Mouse (Mus musculus) hindbrain, postnatal 0 days (tissue): ENCODE data around the gene Mybbp1a. TPM values are rescaled to one million over a fixed set of nuclear protein-coding genes. Genes with fewer than 3 reads are reported as not detected.

Source experiments
- ATAC-seq: fragments of 200-750 bp; cut with Nextera tagmentation; 2 replicates; pipeline ENCODE4 v1.8.0; 2017; ENCODE audit warnings: mild to moderate bottlenecking, moderate TSS enrichment, moderate library complexity
- DNase-seq: peaks from one replicate; pipeline ENCODE4 v3.0.0-alpha.2; 2015; ENCODE audit warnings: low spot score
- H3K27ac ChIP-seq: fragments of 300-500 bp; sonication (generic); 2 replicates; pipeline ENCODE4 v1.5.1; 2014; ENCODE audit warnings: mild to moderate bottlenecking
- H3K27me3 ChIP-seq: fragments of 300-500 bp; sonication (generic); 2 replicates; pipeline ENCODE4 v1.6.1; 2014; ENCODE audit warnings: low read length, mixed read lengths; ENCODE audit not compliant: insufficient read depth
- H3K36me3 ChIP-seq: fragments of 300-500 bp; sonication (generic); 2 replicates; pipeline ENCODE4 v1.6.1; 2014; ENCODE audit warnings: low read length, mixed read lengths; ENCODE audit not compliant: insufficient read depth
- H3K4me1 ChIP-seq: fragments of 300-500 bp; sonication (generic); 2 replicates; pipeline ENCODE4 v1.6.1; 2014; ENCODE audit warnings: antibody characterized with exemption, low read length, mixed read lengths; ENCODE audit not compliant: insufficient read depth
- H3K4me2 ChIP-seq: fragments of 300-500 bp; sonication (generic); 2 replicates; pipeline ENCODE4 v1.6.1; 2014; ENCODE audit warnings: low read depth, mild to moderate bottlenecking, low read length, moderate library complexity, mixed read lengths
- H3K4me3 ChIP-seq: fragments of 300-500 bp; sonication (generic); 2 replicates; pipeline ENCODE4 v1.5.1; 2014; ENCODE audit warnings: low read length
- H3K9ac ChIP-seq: fragments of 300-500 bp; sonication (generic); replicated peaks from 2 replicates; pipeline ENCODE4 v1.6.1; 2014; ENCODE audit warnings: mild to moderate bottlenecking, low read length, moderate library complexity, mixed read lengths
- H3K9me3 ChIP-seq: fragments of 300-500 bp; sonication (generic); 2 replicates; pipeline ENCODE4 v1.6.1; 2016; ENCODE audit warnings: low read length, mixed read lengths
- CTCF ChIP-seq: IDR thresholded peaks from 2 replicates; pipeline ENCODE4 v1.5.1; 2016; ENCODE audit warnings: antibody characterized with exemption, control low read depth, low read depth
- WGBS: fragments of 180-500 bp; shearing (Covaris S2); extraction: QIAGEN DNeasy Blood & Tissue Kit; methylation state at CpG from one replicate; pipeline ENCODE4 v1.1.7; 2014; 5-methylcytosine and 5-hydroxymethylcytosine counted together
- polyA plus RNA-seq: library from polyadenylated mRNA; unstranded; fragments of >200 nt; fragmentation: Nextera tagmentation; extraction: Ambion mirVana; gene quantifications from 2 replicates; pipeline ENCODE4 v1.2.1, GENCODE M21; 2015
- total RNA-seq: library from RNA; depleted of rRNA; stranded (reverse); fragments of >200 nt; gene quantifications from 2 replicates; pipeline ENCODE4 v1.2.3, GENCODE M21; 2014; rRNA removed

The Mybbp1a gene
- total and polyA plus RNA-seq, 2 experiments from 2014 or later, result 28.0 to 68.7 TPM

DNA sequence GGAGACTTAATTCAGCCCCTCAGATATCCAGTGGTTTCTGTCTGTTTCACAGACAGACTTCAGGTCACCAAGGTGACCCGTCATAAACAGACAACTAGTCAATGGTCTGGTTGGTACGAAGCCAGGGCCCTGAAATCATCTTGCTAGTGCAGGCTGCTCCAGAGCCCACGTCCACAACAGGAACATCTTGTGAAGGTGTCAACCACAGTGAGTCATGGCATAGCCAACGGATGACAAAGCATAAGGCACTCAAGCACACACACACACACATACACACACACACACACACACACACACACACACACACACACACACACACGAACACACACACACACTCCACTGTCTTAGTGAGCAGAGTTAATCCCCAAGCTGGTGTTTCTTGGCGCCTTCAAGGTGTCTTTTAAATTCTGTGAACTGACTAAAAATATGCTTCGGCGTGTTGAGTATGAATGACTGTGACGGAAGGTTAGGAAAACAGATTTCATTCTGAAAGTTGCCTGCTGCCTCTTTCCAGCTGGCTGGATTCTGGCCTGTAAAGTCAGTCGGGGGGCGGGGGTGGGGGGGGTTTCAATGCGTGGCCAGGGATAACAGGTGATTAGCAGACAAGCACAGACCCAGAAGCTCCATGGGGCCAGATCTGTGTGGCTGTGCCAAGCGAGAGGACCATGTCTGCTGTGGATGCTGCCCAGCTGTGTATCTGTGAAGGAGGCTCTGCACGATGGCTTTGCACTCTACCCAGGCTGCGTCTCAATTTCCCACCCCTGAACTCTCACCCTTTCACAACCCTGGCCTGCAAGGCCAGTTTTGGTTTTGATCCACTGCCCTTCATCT lies 50.2 kb downstream of the Mybbp1a start:
- no peak overlapping the region for H3K4me2 ChIP-seq
- no peak for DNase-seq
- H3K27me3 ChIP-seq, result no peaks in the 10 kb centered on the region
- no peaks in the 10 kb centered on the region for H3K9me3 ChIP-seq
- no peak for ATAC-seq
- H3K4me3 ChIP-seq, result no peak overlapping the region
- TF ChIP-seq CTCF, result no peak
- no peaks in the 10 kb centered on the region for H3K36me3 ChIP-seq
- WGBS, result 45% methylated on average over 15 of the region's 15 CpGs
- H3K4me1 ChIP-seq, result peaks cover 9% of the 10 kb centered on the region; the same call in 1 of the 2 replicates
- no peak overlapping the region for H3K27ac ChIP-seq
- no peak overlapping the region for H3K9ac ChIP-seq

DNA sequence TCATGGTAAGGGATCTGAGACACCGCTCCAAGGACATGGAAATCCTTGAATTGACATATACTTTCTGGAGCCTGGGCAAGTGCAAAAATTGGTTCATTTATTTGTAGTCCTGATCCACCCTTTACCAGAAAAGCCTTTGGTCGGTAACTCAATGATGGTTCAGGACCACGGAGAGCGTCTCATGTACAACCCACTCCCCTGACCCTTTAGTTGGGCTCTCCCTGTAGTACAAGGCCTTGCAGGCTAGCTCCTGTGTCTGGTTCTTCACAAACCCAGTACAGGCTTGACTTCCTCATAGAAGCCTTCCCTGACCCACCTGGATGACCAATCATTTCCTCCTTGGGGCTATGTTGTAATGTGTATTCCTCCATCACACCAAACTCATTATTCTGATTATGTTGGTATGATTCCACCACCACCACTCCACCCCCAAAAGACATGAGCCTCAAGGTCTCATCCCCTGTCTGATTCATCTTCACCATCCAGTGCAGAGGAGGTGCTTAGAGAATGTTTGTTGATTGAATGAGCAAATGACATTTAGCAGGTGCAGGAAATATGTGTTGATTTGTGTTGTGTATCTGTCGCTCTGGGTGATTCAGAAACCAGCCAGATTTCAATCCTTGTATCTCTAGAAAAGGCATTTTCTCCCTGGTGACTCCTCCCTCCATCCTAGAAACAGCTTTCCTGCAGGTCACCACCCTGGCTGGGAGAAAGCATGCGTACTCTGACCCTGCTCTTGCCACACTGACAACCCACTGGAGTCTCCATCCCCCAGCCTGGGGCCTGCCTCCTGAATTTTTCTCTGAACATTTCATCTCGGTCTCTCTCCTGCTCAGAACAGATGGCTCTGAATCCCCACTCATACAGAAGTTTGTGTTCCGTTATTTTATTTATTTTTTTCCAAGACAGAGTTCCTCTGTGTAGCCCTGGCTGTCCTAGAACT lies 53.2 kb downstream of the Mybbp1a start:
- WGBS, result 59% methylated on average over 8 of the region's 8 CpGs
- ATAC-seq, result no peak
- no peak for TF ChIP-seq CTCF
- no peaks in the 10 kb centered on the region for H3K27me3 ChIP-seq
- no peaks in the 10 kb centered on the region for H3K36me3 ChIP-seq
- no peak overlapping the region for H3K27ac ChIP-seq
- H3K4me1 ChIP-seq, result peaks cover 7% of the 10 kb centered on the region; the same call in 1 of the 2 replicates
- H3K4me2 ChIP-seq, result no peak overlapping the region
- H3K9me3 ChIP-seq, result no peaks in the 10 kb centered on the region
- no peak for DNase-seq
- no peak overlapping the region for H3K4me3 ChIP-seq
- H3K9ac ChIP-seq, result no peak overlapping the region

DNA sequence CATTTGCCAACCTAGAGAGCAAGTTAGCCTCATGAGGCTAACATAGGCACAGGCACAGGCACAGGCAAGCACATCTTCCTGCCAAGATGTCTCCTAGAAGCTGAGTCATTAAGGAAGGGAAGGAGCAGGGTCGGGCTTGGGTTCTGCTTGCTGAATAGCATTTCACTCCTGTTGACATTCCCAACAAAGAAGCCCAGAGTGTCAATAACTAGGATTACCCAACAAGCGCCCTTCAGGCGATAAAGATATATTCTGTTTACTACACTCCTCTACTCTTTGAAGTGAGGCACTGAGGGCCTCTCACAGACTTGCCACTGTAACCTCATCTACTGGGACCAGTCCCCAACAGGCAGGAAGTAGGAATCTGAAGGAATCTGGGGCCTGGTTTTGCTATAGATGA lies 54.9 kb downstream of the Mybbp1a start:
- TF ChIP-seq CTCF, result no peak
- Histone ChIP-seq H3K27ac (no peak overlapping the region), H3K4me1 (peaks cover 7% of the 10 kb centered on the region; the same call in 1 of the 2 replicates), H3K36me3 (no peaks in the 10 kb centered on the region), H3K27me3 (no peaks in the 10 kb centered on the region), H3K9ac (no peak overlapping the region), H3K4me3 (no peak overlapping the region), H3K9me3 (no peaks in the 10 kb centered on the region), H3K4me2 (no peak overlapping the region)
- WGBS, result 75% methylated on average over 3 of the region's 3 CpGs
- DNase-seq (no peak), ATAC-seq (no peak)

DNA sequence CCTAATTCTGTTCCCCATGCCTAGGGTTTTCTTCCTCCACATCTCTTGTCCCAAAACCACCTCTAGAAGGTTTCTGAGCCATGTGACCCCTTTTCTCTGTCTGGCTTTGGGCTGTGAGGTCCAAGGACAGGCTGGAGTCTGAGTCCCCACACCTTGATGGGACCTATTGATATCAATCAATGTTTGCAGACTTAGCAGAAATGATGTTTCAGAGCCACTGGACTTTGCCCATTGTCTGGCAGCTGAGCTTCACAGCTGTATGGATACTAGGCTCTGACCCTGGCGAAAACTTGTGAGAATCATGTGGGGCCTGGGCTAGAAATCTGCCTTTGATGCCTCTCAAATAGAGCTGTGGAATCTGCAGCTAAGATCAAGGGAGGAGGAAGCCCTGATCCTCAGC lies 55.6 kb downstream of the Mybbp1a start:
- H3K9me3 ChIP-seq, result no peaks in the 10 kb centered on the region
- H3K27ac ChIP-seq, result no peak overlapping the region
- H3K4me3 ChIP-seq, result no peak overlapping the region
- H3K36me3 ChIP-seq, result no peaks in the 10 kb centered on the region
- no peaks in the 10 kb centered on the region for H3K27me3 ChIP-seq
- no peak for ATAC-seq
- H3K4me1 ChIP-seq, result peaks cover 7% of the 10 kb centered on the region; the same call in 1 of the 2 replicates
- no peak for TF ChIP-seq CTCF
- H3K9ac ChIP-seq, result no peak overlapping the region
- DNase-seq, result no peak
- 77% methylated on average over 1 of the region's 1 CpGs for WGBS
- no peak overlapping the region for H3K4me2 ChIP-seq

DNA sequence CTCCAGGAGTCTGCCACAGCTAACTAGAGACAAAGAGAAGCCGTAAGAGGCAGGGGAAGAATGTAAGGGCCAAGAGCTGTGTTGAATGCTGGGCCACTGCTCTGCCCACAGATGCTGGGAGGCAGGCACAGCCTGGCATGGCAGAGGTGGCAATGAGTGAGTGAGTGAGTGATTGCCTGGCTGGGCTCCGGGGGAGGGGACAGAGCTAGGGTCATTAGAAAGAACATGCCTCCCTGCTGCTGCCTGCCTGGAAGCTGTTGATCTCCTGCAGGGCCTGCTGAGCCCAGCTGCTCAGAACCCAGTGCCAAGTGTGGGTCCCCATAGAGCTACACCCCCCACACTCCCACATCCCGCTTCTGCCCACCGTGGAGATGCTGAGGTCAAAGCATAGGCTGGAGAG lies 56.2 kb downstream of the Mybbp1a start:
- WGBS, result 18% methylated on average over 4 of the region's 4 CpGs

DNA sequence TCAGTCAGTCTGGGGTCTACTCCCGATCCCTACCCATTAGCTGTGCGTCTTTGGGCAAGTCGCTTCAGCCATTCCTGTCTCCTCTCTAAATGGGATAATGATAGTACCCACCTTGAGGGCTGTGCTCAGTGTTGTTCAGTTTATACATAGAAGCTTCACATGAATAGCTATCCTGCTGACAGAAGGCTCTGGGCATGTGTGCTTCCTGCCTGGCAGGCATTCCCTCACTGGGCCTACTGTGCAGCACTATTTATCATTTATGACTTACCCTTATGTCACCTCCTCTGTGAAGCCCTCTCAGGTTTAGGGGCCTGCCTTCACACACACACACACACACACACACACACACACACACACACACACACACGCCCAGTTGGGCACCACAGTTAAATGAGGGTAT lies 59.0 kb downstream of the Mybbp1a start:
- Histone ChIP-seq H3K4me3 (no peak overlapping the region), H3K4me1 (peaks cover 7% of the 10 kb centered on the region; the same call in 1 of the 2 replicates), H3K27ac (no peak overlapping the region), H3K36me3 (no peaks in the 10 kb centered on the region), H3K27me3 (no peaks in the 10 kb centered on the region), H3K9ac (no peak overlapping the region), H3K4me2 (no peak overlapping the region), H3K9me3 (no peaks in the 10 kb centered on the region)
- no peak for TF ChIP-seq CTCF
- ATAC-seq (no peak), DNase-seq (no peak)
- 88% methylated on average over 4 of the region's 4 CpGs for WGBS

More for the DNA sequence above, 56.2 kb downstream of the Mybbp1a start:
- no peaks in the 10 kb centered on the region for H3K36me3 ChIP-seq
- TF ChIP-seq CTCF, result no peak
- no peak overlapping the region for H3K9ac ChIP-seq
- no peaks in the 10 kb centered on the region for H3K27me3 ChIP-seq
- H3K4me3 ChIP-seq, result no peak overlapping the region
- H3K4me1 ChIP-seq, result peaks cover 7% of the 10 kb centered on the region; the same call in 1 of the 2 replicates
- DNase-seq, result peak; percentile 37
- no peak overlapping the region for H3K4me2 ChIP-seq
- no peaks in the 10 kb centered on the region for H3K9me3 ChIP-seq
- no peak overlapping the region for H3K27ac ChIP-seq
- peak; percentile 42; the same call in 1 of the 2 replicates for ATAC-seq

Other genes with a start within 250 kb of the Mybbp1a start
- gene Gm43951, start 234.5 kb upstream of the Mybbp1a start, total RNA-seq, result 1.7 and 1.8 TPM in 2 replicates
- gene Gm43951, start 234.5 kb upstream of the Mybbp1a start, polyA plus RNA-seq, result 1.2 and 1.4 TPM in 2 replicates
- 12.0 and 14.4 TPM in 2 replicates for gene 4933427D14Rik, start 233.9 kb upstream of the Mybbp1a start, total RNA-seq
- 17.0 and 17.2 TPM in 2 replicates for gene 4933427D14Rik, start 233.9 kb upstream of the Mybbp1a start, polyA plus RNA-seq
- 46.6 and 51.2 TPM in 2 replicates for gene Txndc17, start 233.8 kb upstream of the Mybbp1a start, total RNA-seq
- gene Txndc17, start 233.8 kb upstream of the Mybbp1a start, polyA plus RNA-seq, result 161 and 162 TPM in 2 replicates
- 11.0 and 20.3 TPM in 2 replicates for gene Med31, start 225.8 kb upstream of the Mybbp1a start, total RNA-seq
- 39.5 and 44.5 TPM in 2 replicates for gene Med31, start 225.8 kb upstream of the Mybbp1a start, polyA plus RNA-seq
- gene Slc13a5, start 174.1 kb upstream of the Mybbp1a start, total RNA-seq, result 5.7 and 8.1 TPM in 2 replicates
- gene Slc13a5, start 174.1 kb upstream of the Mybbp1a start, polyA plus RNA-seq, result 6.8 and 7.5 TPM in 2 replicates
- gene Xaf1, start 139.7 kb upstream of the Mybbp1a start, total RNA-seq, result 0.47 and 4.5 TPM in 2 replicates
- gene Xaf1, start 139.7 kb upstream of the Mybbp1a start, polyA plus RNA-seq, result 5.5 and 10.0 TPM in 2 replicates
- gene Fbxo39, start 126.9 kb upstream of the Mybbp1a start, total RNA-seq, result 0.42 TPM in 1 of 2 replicates, not detected in the other
- not detected in 2 replicates for gene Fbxo39, start 126.9 kb upstream of the Mybbp1a start, polyA plus RNA-seq
- 2.3 and 5.1 TPM in 2 replicates for gene Tekt1, start 78.9 kb upstream of the Mybbp1a start, total RNA-seq
- 8.3 and 9.0 TPM in 2 replicates for gene Tekt1, start 78.9 kb upstream of the Mybbp1a start, polyA plus RNA-seq
- 13.0 and 19.1 TPM in 2 replicates for gene Smtnl2, start 29.6 kb upstream of the Mybbp1a start, total RNA-seq
- 8.7 and 9.7 TPM in 2 replicates for gene Smtnl2, start 29.6 kb upstream of the Mybbp1a start, polyA plus RNA-seq
- gene Ggt6, start 5.8 kb upstream of the Mybbp1a start, total RNA-seq, result not detected in 2 replicates
- not detected in 2 replicates for gene Ggt6, start 5.8 kb upstream of the Mybbp1a start, polyA plus RNA-seq
- gene Spns2, start 48.5 kb downstream of the Mybbp1a start, total RNA-seq, result 58.5 and 66.0 TPM in 2 replicates
- gene Spns2, start 48.5 kb downstream of the Mybbp1a start, polyA plus RNA-seq, result 7.0 and 7.2 TPM in 2 replicates
- 0.10 TPM in 1 of 2 replicates, not detected in the other for gene Spns3, start 109.2 kb downstream of the Mybbp1a start, total RNA-seq
- 0.13 and 0.25 TPM in 2 replicates for gene Spns3, start 109.2 kb downstream of the Mybbp1a start, polyA plus RNA-seq
- 32.0 and 40.1 TPM in 2 replicates for gene Ube2g1, start 165.9 kb downstream of the Mybbp1a start, total RNA-seq
- gene Ube2g1, start 165.9 kb downstream of the Mybbp1a start, polyA plus RNA-seq, result 65.4 and 68.1 TPM in 2 replicates
- gene Ankfy1, start 248.7 kb downstream of the Mybbp1a start, total RNA-seq, result 42.8 and 45.2 TPM in 2 replicates
- 15.5 and 16.0 TPM in 2 replicates for gene Ankfy1, start 248.7 kb downstream of the Mybbp1a start, polyA plus RNA-seq